Mouse (Mus musculus) T-cell, adult 2 months (primary cell): ENCODE measurements around the gene Zfp708.
A peak's percentile ranks its signal among the peaks of the same experiment; 100 is the strongest.
"Not testable (repeated sequence)": the region's sequence is repeated elsewhere in the genome, so short reads cannot be mapped to it uniquely, and the experiment has no call there.

Experiments
- DNase-seq: peaks from one replicate; pipeline ENCODE4 v3.0.0; 2022; ENCODE audit warnings: low spot score

Zfp708 gene

DNA sequence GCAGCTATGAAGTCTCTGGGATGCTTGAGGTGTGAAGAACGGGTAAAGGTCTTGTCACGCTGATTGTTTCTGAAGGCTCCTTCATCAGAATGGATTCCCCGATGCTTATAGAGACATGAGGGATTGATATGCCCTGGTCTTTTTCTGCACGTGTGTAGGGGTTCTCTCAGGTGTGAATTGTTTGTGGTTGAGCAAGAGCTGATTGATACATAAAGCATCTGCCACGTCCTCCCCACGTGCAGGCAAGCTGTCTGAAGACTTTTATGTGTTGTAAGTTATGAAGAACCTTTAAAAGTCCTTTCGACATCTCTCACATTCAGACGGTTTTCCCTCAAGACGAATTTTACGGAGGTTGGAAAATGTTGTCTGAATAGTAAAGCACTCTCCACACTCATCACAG, at the start of gene Zfp708:
Gene Zfp708, minus strand, starts transcription at position 101 of the 400 bp plus-strand sequence.
- DNase-seq, result no peak

DNA sequence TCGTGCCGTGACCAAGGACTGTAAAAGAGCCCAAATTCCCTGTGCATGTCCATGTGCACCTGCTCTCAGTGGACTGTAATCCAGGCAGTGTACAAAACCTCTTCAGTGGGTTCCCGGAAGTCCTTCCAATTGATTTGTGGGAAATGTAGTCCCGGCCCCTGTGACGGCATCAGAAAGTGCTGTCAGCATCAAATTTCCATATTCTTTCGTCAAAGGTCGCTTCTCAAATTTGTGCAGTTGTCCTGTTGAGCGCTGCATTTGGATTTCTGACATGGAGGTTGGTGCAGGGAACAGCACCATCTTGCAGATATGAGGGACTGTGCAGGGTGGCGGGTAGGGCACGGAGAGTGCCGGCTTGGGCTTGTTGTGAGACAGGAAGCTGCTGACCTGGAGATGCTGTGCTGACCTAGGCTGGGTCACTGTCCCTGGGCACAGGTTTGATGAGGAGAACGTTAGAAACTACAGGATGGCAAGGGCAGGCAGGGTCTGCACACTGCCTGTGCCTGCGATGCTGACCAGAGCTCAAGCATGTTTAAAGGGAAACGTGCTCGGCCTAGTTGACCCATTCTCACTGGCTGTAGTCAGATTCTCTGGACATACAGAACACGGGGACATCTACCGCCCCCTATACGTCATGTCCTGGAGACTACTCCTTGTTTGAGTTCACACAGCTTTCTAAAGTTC, 30.4 kb upstream of the Zfp708 start:
- peak; percentile 82 for DNase-seq

DNA sequence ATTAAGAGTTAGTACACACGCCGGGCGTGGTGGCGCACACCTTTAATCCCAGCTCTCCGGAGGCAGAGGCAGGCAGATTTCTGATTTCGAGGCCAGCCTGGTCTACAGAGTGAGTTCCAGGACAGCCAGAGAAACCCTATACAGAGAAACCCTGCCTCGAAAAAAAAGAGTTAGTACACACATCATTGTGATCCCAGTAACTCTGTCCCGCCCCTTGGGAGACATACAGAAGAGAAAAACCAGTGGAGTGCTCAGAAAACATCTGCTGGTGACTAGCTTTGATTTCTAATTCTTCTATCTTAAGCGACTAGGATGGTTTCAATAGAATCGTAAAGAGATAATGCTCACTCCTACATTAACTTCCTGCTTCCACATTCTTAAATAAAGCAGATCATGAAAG, 29.7 kb upstream of the Zfp708 start:
- not testable (repeated sequence) for DNase-seq

DNA sequence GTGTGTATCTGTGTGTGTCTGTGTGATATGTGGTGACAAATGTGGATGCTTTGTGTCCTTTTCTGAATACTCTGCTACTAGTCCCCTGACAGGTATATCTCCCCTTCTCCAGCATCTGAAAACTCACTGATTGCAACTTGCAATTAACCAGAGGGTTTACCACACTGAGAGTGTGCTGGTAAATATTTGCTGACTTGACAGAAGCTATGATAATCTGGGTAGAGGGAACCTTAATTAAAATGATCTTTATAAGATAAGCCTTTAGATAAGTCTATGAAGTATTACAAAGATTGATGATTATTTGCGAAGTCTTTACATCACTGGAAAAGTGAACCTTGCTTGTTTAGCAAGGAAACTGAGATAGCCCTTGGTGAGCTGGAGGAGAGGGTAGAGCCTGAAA, 26.7 kb upstream of the Zfp708 start:
- no peak for DNase-seq

DNA sequence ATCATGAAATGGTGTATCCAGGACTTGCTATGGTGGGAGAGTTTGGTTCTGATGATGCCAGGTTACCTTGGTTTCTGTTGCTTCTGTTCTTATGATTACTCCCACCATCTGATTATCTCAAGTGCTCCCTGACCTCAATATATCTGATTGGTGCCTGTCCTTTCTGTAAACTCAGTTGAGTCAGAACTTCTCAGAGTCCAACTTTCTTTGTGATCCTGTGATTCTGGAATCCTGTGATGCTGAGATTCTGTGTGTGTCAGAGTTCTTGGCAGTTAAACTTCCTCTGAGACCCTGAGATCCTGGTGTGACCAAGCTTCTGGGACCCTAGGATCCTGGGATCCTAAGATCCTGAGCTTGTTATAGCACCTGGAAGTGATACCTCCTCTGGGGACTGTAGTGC, 23.6 kb upstream of the Zfp708 start, which contains the start of gene Zfp759:
Gene Zfp759, plus strand, starts transcription at position 301 of the 400 bp plus-strand sequence.
- not testable (repeated sequence) for DNase-seq

DNA sequence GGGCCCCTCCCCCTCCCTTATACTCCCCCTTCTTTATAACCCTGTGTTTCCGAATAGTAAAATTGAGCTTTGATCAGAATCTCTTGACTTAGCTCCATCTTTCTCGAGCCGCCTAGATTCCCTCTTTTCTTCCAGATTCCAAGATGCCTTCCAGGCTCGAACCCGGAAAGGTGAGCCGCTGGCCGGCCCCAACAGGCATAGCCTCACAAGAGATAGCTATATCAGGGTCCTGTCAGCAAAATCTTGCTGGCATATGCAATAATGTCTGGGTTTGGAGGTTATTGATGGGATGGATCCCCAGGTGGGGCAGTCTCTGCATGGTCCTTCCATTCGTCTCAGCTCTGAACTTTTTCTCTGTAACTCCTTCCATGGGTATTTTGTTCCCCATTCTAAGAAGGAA, 18.4 kb upstream of the Zfp708 start, which contains the start of gene Rslcan18:
Gene Rslcan18, minus strand, starts transcription at position 101 of the 400 bp plus-strand sequence.
- not testable (repeated sequence) for DNase-seq

DNA sequence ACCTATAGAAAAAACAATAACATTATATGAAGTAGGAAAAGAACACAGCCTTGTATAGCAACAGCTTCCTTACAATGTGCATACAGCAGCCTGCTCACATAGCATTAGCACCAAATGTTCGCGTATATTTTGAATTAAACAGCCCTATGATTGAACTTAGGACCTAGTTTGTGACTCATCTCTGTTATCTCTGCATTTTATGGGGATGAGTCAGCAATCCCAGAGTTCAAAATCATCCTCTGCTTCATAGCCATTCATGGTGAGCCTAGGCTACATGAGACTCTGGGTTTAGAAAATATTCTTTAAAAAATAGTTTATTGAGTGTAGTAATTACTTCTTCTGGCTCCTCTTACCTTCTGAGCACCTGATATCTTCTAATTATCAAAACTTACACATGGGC, 15.5 kb upstream of the Zfp708 start:
- no peak for DNase-seq

DNA sequence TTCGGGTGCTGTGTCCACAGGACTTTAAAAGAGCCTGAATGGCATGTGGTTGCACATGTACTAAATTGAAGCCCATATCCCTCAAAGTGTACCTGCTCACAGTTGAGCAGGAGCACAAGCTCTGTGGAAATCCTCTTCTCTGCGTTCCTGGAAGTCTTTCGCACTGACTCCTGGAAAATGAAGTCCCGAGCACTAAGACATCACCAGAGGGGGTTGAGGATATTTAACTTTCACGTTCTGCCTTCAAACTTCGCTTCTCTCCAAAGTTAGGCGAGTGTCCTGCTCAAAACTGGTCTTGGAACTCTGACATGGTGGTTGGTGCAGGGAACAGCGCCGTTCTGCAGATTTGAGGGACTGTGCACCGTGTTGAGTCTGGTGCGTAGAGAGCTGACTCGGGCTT, 14.3 kb upstream of the Zfp708 start:
- DNase-seq, result no peak

DNA sequence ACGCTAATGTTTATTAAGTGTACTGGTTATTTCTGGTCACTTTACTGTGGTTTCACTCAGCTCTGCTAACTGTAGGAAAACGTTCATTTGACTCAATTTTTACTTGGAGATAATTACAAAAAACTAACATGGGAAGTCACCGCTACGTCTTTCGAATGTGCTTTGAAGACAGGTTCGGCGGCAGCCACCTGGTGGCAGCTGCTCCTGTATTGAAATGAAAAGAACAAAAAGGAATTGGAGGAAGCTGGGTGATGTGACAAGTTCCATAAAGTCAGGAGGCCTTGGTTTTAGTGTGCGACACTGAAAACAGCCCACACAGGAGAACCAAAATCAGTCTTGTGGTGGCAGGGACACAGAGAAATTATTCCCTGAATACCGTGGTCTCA, 11.0 kb upstream of the Zfp708 start:
- DNase-seq, result peak; percentile 77

DNA sequence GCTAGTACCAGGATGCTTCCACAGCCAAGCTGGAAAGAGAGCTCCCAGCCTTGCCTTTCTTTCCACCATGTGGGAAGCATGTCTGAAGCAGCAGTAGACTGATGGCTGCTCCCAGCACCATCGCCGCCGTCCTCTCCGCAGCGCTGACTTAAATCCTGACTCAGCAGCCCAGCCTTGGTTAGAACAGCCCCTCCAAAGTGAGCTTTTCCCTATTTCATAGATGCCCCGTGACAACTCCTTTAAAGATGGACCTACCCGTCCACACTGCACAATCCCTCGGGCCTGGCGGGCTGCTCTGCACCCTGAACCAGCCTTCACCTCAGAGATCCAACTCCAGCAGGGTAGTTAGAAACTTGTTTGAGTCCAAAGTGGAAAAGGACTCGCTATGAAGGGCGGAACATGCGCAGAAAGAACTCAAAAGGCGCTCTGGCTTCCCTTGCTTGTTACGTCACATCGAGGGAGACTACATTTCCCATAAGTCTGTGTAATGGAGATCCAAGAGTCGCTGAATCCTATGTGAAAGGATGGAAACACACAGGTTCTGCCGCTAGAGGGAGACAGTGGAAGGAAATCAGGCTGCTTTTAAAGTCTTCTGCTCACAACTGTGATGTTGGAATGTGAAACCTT, 10.5 kb upstream of the Zfp708 start, which contains the start of gene Gm28557:
Gene Gm28557, minus strand, starts transcription at position 411 of the 627 bp plus-strand sequence.
- DNase-seq, result peak; percentile 92

DNA sequence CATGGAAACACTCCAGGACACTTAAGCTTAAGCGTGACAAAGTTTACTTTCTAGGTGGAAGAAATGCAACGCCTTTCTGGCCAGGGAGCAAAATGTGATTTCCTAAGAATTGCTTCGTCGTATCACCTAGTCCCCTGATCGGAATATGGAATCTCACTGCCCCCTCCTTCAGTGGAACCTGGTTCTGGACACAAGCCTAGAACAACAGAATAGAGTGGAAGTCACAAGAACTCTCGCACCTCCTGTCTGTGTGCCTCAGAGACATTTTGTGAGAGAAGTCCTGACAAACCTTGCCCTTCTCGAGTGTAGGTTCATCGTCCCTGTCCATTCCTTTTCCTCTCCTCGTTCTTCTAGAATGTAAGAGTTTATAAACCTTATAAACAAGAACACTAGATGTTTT, 9.9 kb upstream of the Zfp708 start:
- no peak for DNase-seq

DNA sequence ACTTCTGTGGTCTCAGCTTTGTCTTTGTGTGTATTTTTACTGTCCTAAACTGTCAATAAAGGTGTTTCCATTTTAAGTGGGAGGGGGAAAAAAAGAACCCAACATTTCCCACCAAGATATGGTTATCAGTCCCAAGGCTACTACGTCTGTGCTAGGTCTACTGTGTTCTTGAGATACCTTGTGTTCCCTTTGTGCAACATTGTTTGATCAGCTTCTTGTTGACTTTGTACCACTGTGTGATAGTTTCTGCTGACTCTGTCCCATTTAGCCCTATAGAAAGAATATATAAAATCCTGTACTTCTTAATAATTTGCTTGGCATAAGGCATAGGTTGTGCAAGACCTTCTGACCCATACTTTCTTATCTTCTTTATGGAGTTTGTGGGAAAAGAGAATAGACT, 7.6 kb downstream of the Zfp708 start:
- no peak for DNase-seq

DNA sequence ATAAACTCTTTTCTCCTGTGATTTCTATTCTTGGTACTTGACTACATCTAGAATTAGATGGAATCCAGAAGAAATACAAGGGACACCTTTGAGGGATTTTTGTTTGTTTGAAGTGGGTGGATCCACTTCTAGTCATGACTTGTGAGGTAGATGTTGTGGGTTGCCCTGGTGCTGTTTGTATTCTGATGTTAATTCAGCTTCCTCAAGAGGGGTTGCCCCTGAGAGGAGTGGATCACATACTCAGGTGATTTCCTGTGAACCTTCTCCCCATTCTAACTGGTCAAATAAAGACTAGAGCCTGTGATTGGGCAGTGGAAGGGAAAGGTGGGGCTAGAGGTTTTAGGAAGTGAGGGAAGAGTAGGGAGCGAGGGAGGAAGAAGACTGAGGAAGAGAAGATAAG, 15.8 kb downstream of the Zfp708 start:
- DNase-seq, result no peak

DNA sequence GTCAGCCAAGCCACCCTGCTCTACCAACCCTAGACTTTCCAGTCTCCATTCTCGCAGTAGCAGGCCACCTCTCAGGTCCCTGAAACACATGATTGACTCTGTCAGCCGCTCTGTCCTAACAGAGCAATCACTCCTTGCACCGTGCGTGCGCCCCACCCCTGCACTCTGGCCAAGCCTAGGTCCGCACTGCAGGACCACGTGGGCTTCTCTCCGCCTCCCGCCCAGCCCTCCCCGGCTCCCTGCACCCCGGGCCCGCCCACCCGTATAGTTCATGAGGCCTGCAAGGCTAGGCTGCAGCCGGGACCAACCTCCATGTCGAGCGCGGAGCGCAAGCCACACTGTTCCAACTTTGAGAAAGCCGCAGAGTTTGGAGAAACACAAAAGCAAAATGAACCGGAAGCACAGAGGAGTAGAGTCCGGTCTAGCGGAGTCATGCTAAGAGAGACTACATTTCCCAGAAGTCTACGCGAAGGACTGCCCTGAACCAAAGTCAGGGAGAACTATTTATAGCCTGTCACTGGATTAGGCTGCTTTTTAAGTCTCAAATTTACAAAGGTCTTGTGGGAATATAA, 16.5 kb downstream of the Zfp708 start:
- peak; percentile 67 for DNase-seq

DNA sequence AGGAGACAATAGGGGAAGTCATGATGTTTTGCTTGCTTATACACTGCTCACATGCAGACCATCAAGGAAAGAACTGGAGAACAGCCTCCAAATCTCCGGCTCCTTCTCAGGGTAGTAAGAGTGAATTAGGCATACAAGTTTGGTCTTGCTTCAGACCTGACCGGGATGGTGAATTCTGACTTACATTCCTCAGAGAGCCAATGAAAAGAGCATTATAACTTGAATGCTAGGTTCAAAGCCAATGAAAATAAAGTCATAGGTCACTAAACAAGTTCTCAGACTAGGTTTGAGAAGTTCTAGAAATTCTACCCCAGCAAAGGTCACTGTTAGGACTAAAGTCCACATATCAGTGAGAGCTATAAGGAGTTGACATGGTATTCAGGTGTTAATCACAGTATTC, 20.5 kb downstream of the Zfp708 start:
- DNase-seq, result no peak

DNA sequence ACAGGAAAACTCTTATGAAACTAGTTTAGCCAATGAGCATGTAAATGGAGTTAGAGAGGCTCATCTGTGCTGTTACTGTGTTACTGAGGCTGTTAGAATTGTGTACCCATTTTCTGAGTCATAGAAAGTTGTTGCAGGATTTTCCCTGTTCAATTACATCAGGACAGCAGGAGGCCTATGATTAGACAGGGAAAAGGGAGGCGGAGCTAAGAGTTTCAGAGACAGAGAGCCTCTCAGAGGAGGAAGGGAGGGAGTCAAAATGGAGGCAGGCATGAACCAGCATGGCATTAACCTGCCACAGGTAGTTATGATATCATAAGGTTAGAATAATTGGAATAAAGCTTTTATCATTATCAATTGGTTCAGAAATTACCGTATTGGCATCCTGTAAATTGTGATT, 25.0 kb downstream of the Zfp708 start:
- DNase-seq, result no peak

DNA sequence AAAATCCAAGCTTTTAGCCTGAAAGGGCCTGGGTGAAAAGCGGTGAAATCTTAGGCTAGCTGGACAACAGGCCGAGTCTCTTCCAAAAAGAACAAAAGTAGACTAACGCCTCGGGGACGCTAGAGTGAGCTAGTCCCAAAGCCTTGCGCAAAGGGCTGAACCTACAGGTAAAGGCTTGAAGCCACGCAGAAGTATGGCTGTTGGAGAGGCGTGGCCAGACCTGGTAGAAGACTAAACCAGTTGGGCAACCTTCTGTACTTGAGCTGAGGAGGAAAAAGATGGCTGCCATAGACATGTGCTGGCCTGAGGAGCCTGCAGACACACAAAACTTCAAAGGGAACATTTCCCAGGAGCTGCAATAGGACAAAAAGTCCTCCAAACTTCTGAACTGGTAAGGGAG, 32.4 kb downstream of the Zfp708 start:
- DNase-seq, result no peak

DNA sequence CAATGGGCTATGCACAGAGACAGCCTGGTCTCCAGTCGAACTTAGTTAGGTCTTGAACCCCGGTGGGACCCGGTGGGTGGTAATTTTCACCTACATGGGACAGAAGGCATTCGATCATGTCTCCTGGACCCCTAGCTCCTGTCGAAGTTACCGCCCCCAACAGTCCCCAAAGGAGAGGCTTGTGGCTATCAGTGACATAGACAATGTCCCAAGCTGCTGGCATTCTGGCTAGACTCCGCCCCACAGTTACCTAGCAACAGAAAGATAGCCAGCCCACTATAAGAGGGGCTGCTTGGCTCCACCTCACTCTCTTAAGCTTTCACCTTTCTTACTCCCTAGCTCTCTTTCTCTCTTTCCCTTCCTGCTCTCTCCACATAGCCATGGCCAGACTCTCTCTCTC, 35.3 kb downstream of the Zfp708 start:
- DNase-seq, result no peak

DNA sequence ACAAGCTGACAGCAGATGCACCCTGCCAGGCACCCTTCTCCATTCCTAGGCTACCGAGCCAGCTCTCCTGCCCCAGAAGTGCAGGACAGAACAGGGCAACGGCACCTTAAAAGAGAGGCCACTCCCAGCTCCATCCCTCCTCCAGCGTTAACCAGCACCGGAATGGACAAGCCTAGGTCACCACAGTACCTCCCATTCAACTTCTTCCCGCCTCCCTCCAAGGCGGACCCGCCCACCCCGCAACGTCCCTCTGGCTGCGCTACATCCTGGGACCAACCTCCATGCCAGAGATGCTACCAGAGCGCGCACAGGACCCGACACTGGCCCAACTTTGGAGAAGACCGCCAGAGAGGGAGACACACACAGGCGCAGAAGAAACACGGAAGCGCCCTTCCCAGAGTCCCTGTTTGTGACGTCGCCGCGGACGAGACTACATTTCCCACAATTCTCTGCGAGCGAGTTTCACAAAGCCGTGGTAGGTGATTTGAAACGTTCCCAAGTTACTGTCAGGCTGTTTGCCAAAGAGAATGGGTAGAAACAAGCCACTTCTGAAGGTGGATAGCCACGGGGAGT, 36.9 kb downstream of the Zfp708 start, which contains the start of gene Zfp712:
Gene Zfp712, minus strand, starts transcription at position 385 of the 573 bp plus-strand sequence.
- DNase-seq, result peak; percentile 80

DNA sequence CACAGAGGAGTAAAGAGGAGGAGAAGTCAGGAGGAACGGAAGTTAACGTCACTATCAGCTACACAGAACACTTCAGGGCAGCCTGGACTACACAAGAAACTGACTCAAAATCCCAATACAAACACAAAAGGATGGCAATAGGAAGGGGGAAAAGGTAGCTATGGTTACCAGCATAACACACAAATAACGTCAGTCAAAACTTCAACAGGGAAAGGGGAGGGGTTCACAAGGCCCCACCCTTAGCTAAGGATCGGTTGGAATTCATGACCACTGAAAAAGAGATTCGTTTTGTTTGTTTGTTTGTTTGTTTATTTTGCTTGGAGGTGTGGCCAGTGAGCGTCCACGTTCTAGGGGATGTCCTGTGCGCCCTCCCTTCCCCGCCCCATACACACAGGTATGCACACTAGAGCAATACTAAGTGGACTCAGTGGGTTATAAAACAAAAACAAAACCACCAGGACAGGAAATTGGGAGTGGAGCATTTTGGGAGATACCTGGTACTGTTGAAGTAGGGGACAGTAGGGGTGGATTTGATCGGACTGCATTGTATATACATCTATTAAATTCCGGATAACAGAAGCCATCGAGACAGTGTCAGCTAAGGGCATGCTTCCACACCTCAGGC, 37.5 kb downstream of the Zfp708 start:
- DNase-seq, result no peak
